Mouse (Mus musculus) midbrain, embryonic 11.5 days (tissue): ENCODE results near the gene Sult1a1. TPM values are rescaled to one million over a fixed set of nuclear protein-coding genes. Genes with fewer than 3 reads are reported as not detected.
"Not testable (repeated sequence)": the region's sequence is repeated elsewhere in the genome, so short reads cannot be mapped to it uniquely, and the experiment has no call there.

Experiments
- ATAC-seq: fragments of 200-750 bp; cut with Nextera tagmentation; 2 replicates; pipeline ENCODE4 v1.8.0; 2017; ENCODE audit warnings: moderate TSS enrichment, moderate library complexity; ENCODE audit not compliant: low FRiP score
- DNase-seq: peaks from one replicate; pipeline ENCODE4 v3.0.0; 2015; ENCODE audit warnings: low spot score; ENCODE audit errors: missing footprints
- H3K27ac ChIP-seq: fragments of 300-500 bp; sonication (generic); 2 replicates; pipeline ENCODE4 v1.5.1; 2014; ENCODE audit warnings: low read depth, low read length
- H3K27me3 ChIP-seq: fragments of 300-500 bp; sonication (generic); 2 replicates; pipeline ENCODE4 v1.6.1; 2014; ENCODE audit warnings: mild to moderate bottlenecking, low read length, moderate library complexity, mixed read lengths; ENCODE audit not compliant: control insufficient read depth, insufficient read depth
- H3K36me3 ChIP-seq: fragments of 300-500 bp; sonication (generic); 2 replicates; pipeline ENCODE4 v1.6.1; 2014; ENCODE audit warnings: mild to moderate bottlenecking, low read length, moderate library complexity, mixed read lengths; ENCODE audit not compliant: control insufficient read depth, insufficient read depth
- H3K4me1 ChIP-seq: fragments of 300-500 bp; sonication (generic); 2 replicates; pipeline ENCODE4 v1.6.1; 2014; ENCODE audit warnings: low read length; ENCODE audit not compliant: control insufficient read depth, insufficient read depth
- H3K4me2 ChIP-seq: fragments of 300-500 bp; sonication (generic); 2 replicates; pipeline ENCODE4 v1.6.1; 2014; ENCODE audit warnings: mild to moderate bottlenecking, moderate library complexity
- H3K4me3 ChIP-seq: fragments of 300-500 bp; sonication (generic); 2 replicates; pipeline ENCODE4 v1.5.1; 2014; ENCODE audit warnings: low read depth, low read length
- H3K9ac ChIP-seq: fragments of 300-500 bp; sonication (generic); 2 replicates; pipeline ENCODE4 v1.6.1; 2014; ENCODE audit warnings: low read length
- H3K9me3 ChIP-seq: fragments of 300-500 bp; sonication (generic); 2 replicates; pipeline ENCODE4 v1.6.1; 2016; ENCODE audit warnings: low read length; ENCODE audit not compliant: control insufficient read depth
- WGBS: fragments of 180-500 bp; shearing (Covaris S2); extraction: QIAGEN DNeasy Blood & Tissue Kit; methylation state at CpG from one replicate; pipeline ENCODE4 v1.1.7; 2014; 5-methylcytosine and 5-hydroxymethylcytosine counted together
- polyA plus RNA-seq: library from polyadenylated mRNA; unstranded; fragments of >200 nt; fragmentation: Nextera tagmentation; extraction: Ambion mirVana; gene quantifications from 2 replicates; pipeline ENCODE4 v1.2.1, GENCODE M21; 2014

The Sult1a1 gene
- polyA plus RNA-seq, 1 experiment from 2014 or later, result 0.10 TPM

DNA sequence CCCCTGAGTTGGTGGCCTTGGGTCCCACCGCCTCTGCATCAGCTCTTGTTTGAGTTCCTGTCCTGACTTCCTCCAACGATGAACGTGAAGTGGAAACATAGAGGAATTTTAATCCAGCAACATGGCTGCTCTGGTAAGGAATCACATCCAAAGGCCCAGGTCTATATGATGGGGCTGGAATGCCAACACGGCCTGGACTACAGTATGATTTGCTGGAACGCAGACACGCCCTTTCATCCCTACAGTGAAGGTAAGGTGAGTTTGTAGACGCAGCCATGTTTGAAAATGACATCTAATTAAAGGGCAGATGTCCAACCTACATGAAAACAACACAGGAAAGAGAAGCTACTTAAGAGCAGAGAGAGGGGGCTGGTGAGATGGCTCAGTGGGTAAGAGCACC, 17.5 kb upstream of the Sult1a1 start:
- 91% methylated on average over 7 of the region's 7 CpGs for WGBS
- Histone ChIP-seq H3K9ac (no peak overlapping the region), H3K27ac (no peak overlapping the region), H3K4me3 (no peak overlapping the region), H3K36me3 (peaks cover 7% of the 10 kb centered on the region; the same call in 1 of the 2 replicates), H3K27me3 (no peaks in the 10 kb centered on the region), H3K4me2 (no peak overlapping the region), H3K4me1 (peaks cover 12% of the 10 kb centered on the region), H3K9me3 (no peaks in the 10 kb centered on the region)
- no peak for DNase-seq
- ATAC-seq, result no peak

DNA sequence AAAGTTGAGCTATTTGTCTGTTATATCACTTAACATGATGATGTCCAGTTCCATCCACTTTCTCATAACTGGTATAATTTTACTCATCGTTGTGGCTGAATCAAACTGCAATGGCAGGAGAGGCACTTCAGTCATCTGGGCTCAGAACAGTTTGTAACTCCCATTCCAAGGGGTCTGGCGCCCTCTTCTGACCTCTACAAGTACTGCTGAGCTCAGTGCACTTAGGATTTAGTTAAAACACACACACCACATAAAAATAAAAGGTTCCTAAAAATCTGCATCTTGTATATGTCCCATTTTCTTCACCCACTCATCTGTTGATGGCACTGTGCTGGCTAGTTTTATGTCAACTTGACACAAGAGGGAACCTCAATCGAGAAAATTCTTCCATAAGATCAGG, 17.0 kb upstream of the Sult1a1 start:
- 39% methylated on average over 3 of the region's 3 CpGs for WGBS
- DNase-seq, result peak; percentile 95

DNA sequence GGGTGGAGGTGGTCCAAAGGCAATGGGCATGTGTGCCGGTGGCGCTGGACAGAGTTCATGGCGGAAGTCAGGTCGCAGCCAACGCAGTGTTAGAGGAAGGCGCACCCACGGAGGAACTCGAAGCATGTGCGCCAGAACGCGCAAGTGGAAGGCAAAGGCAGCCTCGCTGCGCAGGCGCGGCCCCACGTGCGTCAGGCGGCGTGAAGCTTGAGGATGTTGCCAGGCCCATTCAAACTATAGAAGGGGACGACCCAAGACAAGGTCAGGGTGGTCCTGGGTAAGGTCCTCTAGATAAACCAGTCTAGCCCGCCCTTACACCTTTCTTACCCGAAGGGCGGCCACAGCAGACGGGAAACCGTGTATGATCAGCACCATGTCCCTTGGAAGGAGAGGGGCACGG, 16.2 kb upstream of the Sult1a1 start:
- no peak overlapping the region for H3K4me2 ChIP-seq
- no peak overlapping the region for H3K4me3 ChIP-seq
- H3K9me3 ChIP-seq, result no peaks in the 10 kb centered on the region
- DNase-seq (no peak), ATAC-seq (no peak)
- 96% methylated on average over 26 of the region's 26 CpGs for WGBS
- H3K27ac ChIP-seq, result no peak overlapping the region
- no peak overlapping the region for H3K9ac ChIP-seq
- peaks cover 12% of the 10 kb centered on the region for H3K4me1 ChIP-seq
- H3K36me3 ChIP-seq, result peaks cover 7% of the 10 kb centered on the region; the same call in 1 of the 2 replicates
- no peaks in the 10 kb centered on the region for H3K27me3 ChIP-seq

More for the DNA sequence above, 17.0 kb upstream of the Sult1a1 start:
- Histone ChIP-seq H3K4me3 (no peak overlapping the region), H3K4me2 (no peak overlapping the region), H3K9me3 (no peaks in the 10 kb centered on the region), H3K4me1 (peaks cover 12% of the 10 kb centered on the region), H3K9ac (no peak overlapping the region), H3K36me3 (peaks cover 7% of the 10 kb centered on the region; the same call in 1 of the 2 replicates), H3K27ac (no peak overlapping the region), H3K27me3 (no peaks in the 10 kb centered on the region)
- ATAC-seq, result no peak

DNA sequence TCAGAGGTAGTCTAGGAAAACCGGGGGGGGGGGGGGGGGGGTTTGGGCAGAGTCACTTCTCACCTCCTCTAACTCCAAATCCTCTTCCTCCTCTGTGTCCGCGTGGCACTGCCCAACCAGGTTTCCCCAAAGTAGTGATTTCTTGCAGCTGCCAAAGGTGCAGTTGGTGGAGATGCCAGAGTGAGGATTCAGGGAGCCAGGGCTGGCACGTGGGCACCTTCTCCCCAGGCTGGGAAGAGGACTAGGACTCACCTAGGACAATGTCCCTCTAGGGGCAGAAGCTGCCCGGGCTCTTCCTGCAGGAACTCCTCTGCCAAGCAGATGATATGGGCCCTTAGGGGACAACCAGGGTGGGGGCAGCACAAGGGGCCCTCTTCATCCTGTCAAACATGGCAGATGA, 15.4 kb upstream of the Sult1a1 start:
- Histone ChIP-seq H3K9ac (no peak overlapping the region), H3K4me2 (no peak overlapping the region), H3K9me3 (no peaks in the 10 kb centered on the region), H3K27me3 (no peaks in the 10 kb centered on the region), H3K4me3 (no peak overlapping the region), H3K36me3 (peaks cover 7% of the 10 kb centered on the region; the same call in 1 of the 2 replicates), H3K27ac (no peak overlapping the region), H3K4me1 (peaks cover 7% of the 10 kb centered on the region)
- DNase-seq (no peak), ATAC-seq (no peak)
- whole genome bisulfite sequencing, result 77% methylated on average over 5 of the region's 5 CpGs

DNA sequence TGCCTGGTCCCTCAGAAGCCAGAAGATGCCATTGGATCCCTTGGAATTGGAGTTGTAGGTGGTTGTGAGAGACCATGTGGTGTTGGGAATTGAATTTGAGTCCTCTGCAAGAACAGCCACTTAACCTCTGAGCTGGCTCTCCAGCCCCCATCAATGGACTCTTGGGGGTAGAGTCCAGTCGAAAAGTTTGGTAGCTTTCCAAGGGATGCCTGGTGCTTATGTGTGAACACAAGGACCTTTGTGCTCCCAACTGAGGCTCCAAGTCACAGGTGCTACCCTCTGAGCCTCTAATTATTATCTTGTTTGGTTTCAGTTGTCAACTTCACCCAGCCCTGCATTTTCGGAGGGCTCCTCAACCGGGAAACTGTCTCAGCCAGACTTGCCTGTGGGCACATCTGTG, 14.5 kb upstream of the Sult1a1 start:
- no peak overlapping the region for H3K4me2 ChIP-seq
- H3K4me3 ChIP-seq, result no peak overlapping the region
- no peak overlapping the region for H3K27ac ChIP-seq
- ATAC-seq (no peak), DNase-seq (no peak)
- H3K36me3 ChIP-seq, result peaks cover 7% of the 10 kb centered on the region; the same call in 1 of the 2 replicates
- H3K27me3 ChIP-seq, result no peaks in the 10 kb centered on the region
- H3K9ac ChIP-seq, result no peak overlapping the region
- H3K4me1 ChIP-seq, result peaks cover 3% of the 10 kb centered on the region
- WGBS, result 97% methylated on average over 3 of the region's 3 CpGs
- H3K9me3 ChIP-seq, result no peaks in the 10 kb centered on the region

DNA sequence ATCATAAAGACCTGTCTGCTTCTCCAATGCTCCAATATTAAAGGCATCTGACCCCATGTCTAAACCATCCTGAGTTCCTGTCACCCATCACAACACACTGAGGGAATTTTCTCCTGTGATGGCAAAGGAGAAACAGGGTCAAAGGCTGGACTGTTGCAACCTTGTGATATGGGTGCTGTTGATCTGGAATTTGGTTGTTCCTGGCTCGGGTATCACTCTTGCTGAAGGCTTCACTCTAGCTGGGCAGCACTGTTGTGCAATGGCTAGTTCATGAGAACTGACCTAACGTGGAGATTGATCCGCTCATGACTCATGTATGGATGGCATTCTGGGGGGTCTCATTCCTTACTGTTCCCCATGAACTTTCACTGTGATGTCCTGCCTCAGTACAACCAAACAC, 12.8 kb upstream of the Sult1a1 start:
- WGBS, result 93% methylated on average over 3 of the region's 3 CpGs
- ATAC-seq, result no peak

DNA sequence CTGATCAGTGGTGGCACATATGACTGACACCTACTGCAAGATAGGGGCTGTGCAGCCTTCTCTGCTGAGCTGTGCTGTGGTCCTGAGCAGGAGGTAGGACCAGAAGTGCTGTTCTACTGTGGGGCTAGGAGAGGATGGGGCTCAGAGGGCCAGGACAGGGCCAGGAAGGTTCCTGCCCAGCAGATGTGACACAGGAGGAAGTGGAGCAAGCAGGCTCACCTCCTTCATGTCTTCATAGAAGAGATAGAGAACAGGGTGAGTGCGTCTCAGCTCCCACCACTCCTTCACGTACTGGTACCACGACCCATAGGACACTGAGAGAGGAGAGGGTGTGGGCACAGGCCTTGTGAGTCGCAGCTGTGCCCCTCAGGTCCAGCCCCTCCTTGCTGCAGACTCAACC, 11.9 kb upstream of the Sult1a1 start:
- not testable (repeated sequence) for ATAC-seq, H3K4me3 ChIP-seq, H3K36me3 ChIP-seq, H3K9ac ChIP-seq, DNase-seq, H3K27ac ChIP-seq, H3K4me1 ChIP-seq, H3K9me3 ChIP-seq, H3K27me3 ChIP-seq, H3K4me2 ChIP-seq
- 79% methylated on average over 4 of the region's 4 CpGs for WGBS

More for the DNA sequence above, 12.8 kb upstream of the Sult1a1 start:
- peaks cover 7% of the 10 kb centered on the region; the same call in 1 of the 2 replicates for H3K36me3 ChIP-seq
- H3K4me3 ChIP-seq, result no peak overlapping the region
- no peaks in the 10 kb centered on the region for H3K4me1 ChIP-seq
- no peak overlapping the region for H3K4me2 ChIP-seq
- no peaks in the 10 kb centered on the region for H3K27me3 ChIP-seq
- H3K9ac ChIP-seq, result no peak overlapping the region
- H3K9me3 ChIP-seq, result no peaks in the 10 kb centered on the region
- H3K27ac ChIP-seq, result no peak overlapping the region
- no peak for DNase-seq

DNA sequence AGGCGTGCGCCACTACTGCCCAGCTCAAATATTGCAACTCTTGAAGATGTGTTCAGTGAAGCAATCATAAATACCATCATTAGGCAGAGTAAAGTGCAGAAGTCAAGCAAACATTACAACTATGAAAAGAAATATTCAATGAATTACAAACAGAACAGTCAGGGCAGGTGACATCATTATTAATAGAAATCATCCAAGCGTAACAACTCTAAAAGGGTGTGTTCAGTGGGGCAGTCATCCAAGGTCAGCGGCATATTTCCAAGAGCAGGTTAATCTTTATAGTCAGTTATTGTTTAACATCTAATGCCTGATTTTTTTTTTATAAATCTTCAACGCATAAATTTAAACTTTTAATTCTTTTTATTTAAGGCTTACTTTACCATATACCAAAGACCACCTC, 5.0 kb upstream of the Sult1a1 start:
- Histone ChIP-seq H3K9ac (no peak overlapping the region), H3K27me3 (no peaks in the 10 kb centered on the region), H3K4me3 (no peak overlapping the region), H3K4me1 (no peaks in the 10 kb centered on the region), H3K27ac (no peak overlapping the region), H3K9me3 (no peaks in the 10 kb centered on the region), H3K4me2 (no peak overlapping the region), H3K36me3 (no peaks in the 10 kb centered on the region)
- DNase-seq, result no peak
- 95% methylated on average over 5 of the region's 5 CpGs for WGBS
- ATAC-seq, result no peak

DNA sequence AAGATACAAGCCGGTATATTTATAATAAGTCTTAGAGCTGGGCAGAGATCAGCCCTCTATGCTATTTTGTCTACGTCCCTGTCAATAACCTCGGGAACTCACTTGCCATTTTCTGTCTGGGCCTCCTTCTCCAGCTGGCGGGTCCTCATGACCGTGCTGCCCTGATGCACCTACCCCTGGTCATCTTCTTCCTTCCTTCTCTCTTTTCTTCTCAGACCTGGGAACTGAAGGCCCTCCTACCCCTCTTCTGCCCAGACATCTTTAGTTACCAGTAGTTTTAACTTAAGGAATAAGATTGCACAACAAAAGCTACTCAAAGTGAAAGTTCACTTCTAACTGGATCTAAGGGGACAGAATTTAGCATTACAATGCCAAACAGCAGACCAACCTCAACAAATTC, 3.5 kb upstream of the Sult1a1 start:
- H3K36me3 ChIP-seq, result no peaks in the 10 kb centered on the region
- no peak overlapping the region for H3K4me2 ChIP-seq
- no peak overlapping the region for H3K27ac ChIP-seq
- ATAC-seq (no peak), DNase-seq (no peak)
- H3K9me3 ChIP-seq, result no peaks in the 10 kb centered on the region
- no peak overlapping the region for H3K9ac ChIP-seq
- no peaks in the 10 kb centered on the region for H3K4me1 ChIP-seq
- H3K27me3 ChIP-seq, result no peaks in the 10 kb centered on the region
- H3K4me3 ChIP-seq, result no peak overlapping the region
- 91% methylated on average over 5 of the region's 5 CpGs for WGBS
